Mouse (Mus musculus): ENCODE data around the gene Pitpnc1.

Pitpnc1 gene

GRCm38 (mm10) chr11:107445683-107446082, 24.8 kb downstream of the Pitpnc1 start:
- in situ Hi-C loops (cut with MboI, MseI), result no loop called here

GRCm38 (mm10) chr11:107443121-107444095, 27.1 kb downstream of the Pitpnc1 start:
- in situ Hi-C loops (cut with MboI, MseI), result no loop called here

- in situ Hi-C loops (cut with MboI, MseI), result no loop called here
These were observed 29.4 kb downstream of the Pitpnc1 start for GRCm38 (mm10) chr11:107441050-107441449.

- in situ Hi-C loops (cut with MboI, MseI), result no loop called here
These were observed 32.4 kb downstream of the Pitpnc1 start for GRCm38 (mm10) chr11:107438140-107438539.

- in situ Hi-C loops (cut with MboI, MseI), result no loop called here
These were observed 32.8 kb downstream of the Pitpnc1 start for GRCm38 (mm10) chr11:107437723-107438122.

- in situ Hi-C loops (cut with MboI, MseI), result no loop called here
These were observed 34.6 kb downstream of the Pitpnc1 start for GRCm38 (mm10) chr11:107435776-107436449.

- in situ Hi-C loops (cut with MboI, MseI), result no loop called here
These were observed 39.1 kb downstream of the Pitpnc1 start for GRCm38 (mm10) chr11:107431197-107431965.

- in situ Hi-C loops (cut with MboI, MseI), result no loop called here
These were observed 42.5 kb downstream of the Pitpnc1 start for GRCm38 (mm10) chr11:107428011-107428410.

GRCm38 (mm10) chr11:107424176-107424575, 46.3 kb downstream of the Pitpnc1 start:
- in situ Hi-C loops (cut with MboI, MseI), result no loop called here

- in situ Hi-C loops (cut with MboI, MseI), result no loop called here
These were observed 48.1 kb downstream of the Pitpnc1 start for GRCm38 (mm10) chr11:107422356-107422754.

- in situ Hi-C loops (cut with MboI, MseI), result no loop called here
These were observed 48.6 kb downstream of the Pitpnc1 start for GRCm38 (mm10) chr11:107421751-107422355.

GRCm38 (mm10) chr11:107419925-107420324, 50.6 kb downstream of the Pitpnc1 start:
- in situ Hi-C loops (cut with MboI, MseI), result no loop called here

- in situ Hi-C loops (cut with MboI, MseI), result no loop called here
These were observed 53.4 kb downstream of the Pitpnc1 start for GRCm38 (mm10) chr11:107417041-107417583.

- in situ Hi-C loops (cut with MboI, MseI), result no loop called here
These were observed 54.0 kb downstream of the Pitpnc1 start for GRCm38 (mm10) chr11:107416561-107416926.

GRCm38 (mm10) chr11:107415901-107416560, 54.5 kb downstream of the Pitpnc1 start:
- in situ Hi-C loops (cut with MboI, MseI), result no loop called here

GRCm38 (mm10) chr11:107414996-107415747, 55.3 kb downstream of the Pitpnc1 start:
- in situ Hi-C loops (cut with MboI, MseI), result no loop called here

GRCm38 (mm10) chr11:107413251-107413655, 57.2 kb downstream of the Pitpnc1 start:
- in situ Hi-C loops (cut with MboI, MseI), result no loop called here

GRCm38 (mm10) chr11:107412128-107412527, 58.4 kb downstream of the Pitpnc1 start:
- in situ Hi-C loops (cut with MboI, MseI), result no loop called here

- in situ Hi-C loops (cut with MboI, MseI), result no loop called here
These were observed 58.9 kb downstream of the Pitpnc1 start for GRCm38 (mm10) chr11:107411576-107411975.

- in situ Hi-C loops (cut with MboI, MseI), result no loop called here
These were observed 59.7 kb downstream of the Pitpnc1 start for GRCm38 (mm10) chr11:107410804-107411203.
